Mouse (Mus musculus): ENCODE data around the gene Ephx4. TPM values are rescaled to one million over a fixed set of nuclear protein-coding genes. Genes with fewer than 3 reads are reported as not detected.
A peak's percentile ranks its signal among the peaks of the same experiment; 100 is the strongest.

The Ephx4 gene
- total RNA-seq, 1 experiment from 2014 or later: not detected

GRCm38 (mm10) chr5:107411326-107411725 is 8.8 kb downstream of the Ephx4 start:
- ATAC-seq (replicated peaks in 1 of 2; ENCODE audit: insufficient read depth in 1 of 2, low FRiP score in 2 of 2, low TSS enrichment in 1 of 2, low read depth in 1 of 2, poor library complexity in 2 of 2, severe bottlenecking in 2 of 2): no peak

DNA sequence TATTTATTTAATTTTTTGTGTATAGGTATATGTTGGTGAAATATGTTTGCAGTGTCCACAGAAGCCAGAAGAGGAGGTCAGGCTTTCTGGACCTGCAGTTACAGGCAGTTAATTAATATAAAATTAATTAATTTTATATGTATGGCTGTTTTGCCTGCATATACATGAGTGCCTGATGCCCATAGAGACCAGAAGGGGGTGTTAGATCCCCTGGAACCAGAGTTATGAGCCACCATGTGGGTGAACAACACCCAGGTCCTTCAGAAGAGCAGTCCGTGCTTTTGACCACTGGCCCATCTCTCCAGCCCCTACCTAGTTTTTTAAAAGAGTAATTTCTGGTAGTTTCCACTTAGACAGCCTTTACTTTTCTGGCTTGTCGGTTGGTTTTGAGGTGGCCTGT is 9.7 kb downstream of the Ephx4 start:
- ATAC-seq (replicated peaks in 1 of 2; ENCODE audit: insufficient read depth in 1 of 2, low FRiP score in 2 of 2, low TSS enrichment in 1 of 2, low read depth in 1 of 2, poor library complexity in 2 of 2, severe bottlenecking in 2 of 2): no peak

GRCm38 (mm10) chr5:107415098-107415497 is 12.6 kb downstream of the Ephx4 start:
- ATAC-seq (replicated peaks in 1 of 2; ENCODE audit: insufficient read depth in 1 of 2, low FRiP score in 2 of 2, low TSS enrichment in 1 of 2, low read depth in 1 of 2, poor library complexity in 2 of 2, severe bottlenecking in 2 of 2): no peak

DNA sequence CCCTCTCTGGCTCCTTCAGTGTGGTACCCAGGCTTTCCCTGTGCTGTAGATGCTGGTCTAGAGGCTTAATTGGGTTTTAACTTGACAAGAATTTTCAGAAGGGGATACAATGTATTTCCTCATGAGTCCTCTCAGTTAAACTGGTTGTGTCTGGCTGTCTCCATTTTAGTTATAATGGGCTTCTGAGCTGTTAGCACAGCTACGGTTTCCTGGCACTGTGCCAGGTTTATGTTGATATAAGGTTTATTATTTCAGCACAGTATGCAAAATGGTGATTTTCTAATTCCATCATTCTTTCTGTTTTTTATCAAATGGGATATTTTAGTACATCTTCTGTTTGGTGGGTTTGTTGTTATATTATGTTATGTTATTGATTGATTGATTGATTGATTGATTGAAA is 19.1 kb downstream of the Ephx4 start:
- no peak for ATAC-seq (replicated peaks in 1 of 2; ENCODE audit: insufficient read depth in 1 of 2, low FRiP score in 2 of 2, low TSS enrichment in 1 of 2, low read depth in 1 of 2, poor library complexity in 2 of 2, severe bottlenecking in 2 of 2)

DNA sequence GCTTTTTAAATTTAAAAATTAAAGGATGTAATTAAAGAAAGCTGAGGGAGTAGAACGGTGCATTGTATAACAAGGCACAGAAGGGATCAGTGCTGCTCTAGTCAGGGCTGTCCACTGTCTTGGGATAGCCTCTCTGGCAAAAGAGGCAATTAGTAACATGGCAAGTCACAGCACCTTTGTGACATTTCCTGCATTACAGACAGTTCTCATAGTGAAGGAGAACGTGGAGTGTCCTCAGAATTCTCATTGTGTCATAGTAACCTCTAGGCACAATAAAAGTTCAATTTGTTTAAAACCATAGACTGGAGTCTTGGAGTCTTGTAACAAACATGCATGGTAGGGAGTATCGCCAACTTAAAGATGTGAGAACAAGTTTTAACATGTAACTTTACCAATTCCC is 28.7 kb downstream of the Ephx4 start, which contains the start of gene Lpcat2b:
Lpcat2b (plus strand) TSS at position 301 of the 400 bp plus-strand sequence.
- ATAC-seq (replicated peaks in 1 of 2; ENCODE audit: insufficient read depth in 1 of 2, low FRiP score in 2 of 2, low TSS enrichment in 1 of 2, low read depth in 1 of 2, poor library complexity in 2 of 2, severe bottlenecking in 2 of 2): no peak

GRCm38 (mm10) chr5:107434001-107434400 is 31.5 kb downstream of the Ephx4 start:
- ATAC-seq (replicated peaks in 1 of 2; ENCODE audit: insufficient read depth in 1 of 2, low FRiP score in 2 of 2, low TSS enrichment in 1 of 2, low read depth in 1 of 2, poor library complexity in 2 of 2, severe bottlenecking in 2 of 2): no peak

- no peak for ATAC-seq (replicated peaks in 1 of 2; ENCODE audit: insufficient read depth in 1 of 2, low FRiP score in 2 of 2, low TSS enrichment in 1 of 2, low read depth in 1 of 2, poor library complexity in 2 of 2, severe bottlenecking in 2 of 2)
Observed at GRCm38 (mm10) chr5:107436185-107436584, 33.6 kb downstream of the Ephx4 start.

GRCm38 (mm10) chr5:107436587-107437209 is 34.2 kb downstream of the Ephx4 start:
- no peak for ATAC-seq (replicated peaks in 1 of 2; ENCODE audit: insufficient read depth in 1 of 2, low FRiP score in 2 of 2, low TSS enrichment in 1 of 2, low read depth in 1 of 2, poor library complexity in 2 of 2, severe bottlenecking in 2 of 2)

GRCm38 (mm10) chr5:107437464-107438281 is 35.1 kb downstream of the Ephx4 start, which contains the start of gene Btbd8:
Btbd8 (plus strand) TSS chr5:107437997.
- ATAC-seq (replicated peaks in 1 of 2; ENCODE audit: insufficient read depth in 1 of 2, low FRiP score in 2 of 2, low TSS enrichment in 1 of 2, low read depth in 1 of 2, poor library complexity in 2 of 2, severe bottlenecking in 2 of 2): peak; percentile 82 to 90

DNA sequence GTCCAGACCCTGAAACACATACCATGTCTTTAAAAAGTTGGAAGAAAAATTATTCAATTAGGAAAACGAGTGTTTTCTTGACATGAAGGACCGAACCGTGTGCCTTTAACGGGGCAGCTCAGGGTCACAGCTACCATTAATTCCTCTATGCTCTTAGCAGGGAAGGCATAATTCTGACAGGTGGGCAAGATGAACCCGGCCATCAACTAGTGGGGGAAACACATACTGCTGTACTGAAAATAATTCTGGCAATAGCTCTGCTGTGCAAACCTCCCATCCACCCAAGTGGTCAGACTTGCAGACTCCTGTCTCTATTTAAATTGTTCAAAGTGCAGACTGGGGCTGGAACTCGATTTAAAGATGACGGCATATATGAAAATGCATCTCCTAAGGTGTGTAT is 35.8 kb downstream of the Ephx4 start:
- ATAC-seq (replicated peaks in 1 of 2; ENCODE audit: insufficient read depth in 1 of 2, low FRiP score in 2 of 2, low TSS enrichment in 1 of 2, low read depth in 1 of 2, poor library complexity in 2 of 2, severe bottlenecking in 2 of 2): peak; percentile 10 to 24; a peak in 1 of 4 replicates

- ATAC-seq (replicated peaks in 1 of 2; ENCODE audit: insufficient read depth in 1 of 2, low FRiP score in 2 of 2, low TSS enrichment in 1 of 2, low read depth in 1 of 2, poor library complexity in 2 of 2, severe bottlenecking in 2 of 2): no peak
Observed at GRCm38 (mm10) chr5:107441881-107442280, 39.3 kb downstream of the Ephx4 start.

- no peak for ATAC-seq (replicated peaks in 1 of 2; ENCODE audit: insufficient read depth in 1 of 2, low FRiP score in 2 of 2, low TSS enrichment in 1 of 2, low read depth in 1 of 2, poor library complexity in 2 of 2, severe bottlenecking in 2 of 2)
Observed at GRCm38 (mm10) chr5:107444251-107444650, 41.7 kb downstream of the Ephx4 start.

- no peak for ATAC-seq (replicated peaks in 1 of 2; ENCODE audit: insufficient read depth in 1 of 2, low FRiP score in 2 of 2, low TSS enrichment in 1 of 2, low read depth in 1 of 2, poor library complexity in 2 of 2, severe bottlenecking in 2 of 2)
Observed at GRCm38 (mm10) chr5:107447977-107448376, 45.4 kb downstream of the Ephx4 start.

GRCm38 (mm10) chr5:107448784-107449183 is 46.2 kb downstream of the Ephx4 start:
- ATAC-seq (replicated peaks in 1 of 2; ENCODE audit: insufficient read depth in 1 of 2, low FRiP score in 2 of 2, low TSS enrichment in 1 of 2, low read depth in 1 of 2, poor library complexity in 2 of 2, severe bottlenecking in 2 of 2): no peak

- no peak for ATAC-seq (replicated peaks in 1 of 2; ENCODE audit: insufficient read depth in 1 of 2, low FRiP score in 2 of 2, low TSS enrichment in 1 of 2, low read depth in 1 of 2, poor library complexity in 2 of 2, severe bottlenecking in 2 of 2)
Observed at GRCm38 (mm10) chr5:107449620-107450019, 47.1 kb downstream of the Ephx4 start.

- ATAC-seq (replicated peaks in 1 of 2; ENCODE audit: insufficient read depth in 1 of 2, low FRiP score in 2 of 2, low TSS enrichment in 1 of 2, low read depth in 1 of 2, poor library complexity in 2 of 2, severe bottlenecking in 2 of 2): no peak
Observed at GRCm38 (mm10) chr5:107450299-107450698, 47.8 kb downstream of the Ephx4 start.

DNA sequence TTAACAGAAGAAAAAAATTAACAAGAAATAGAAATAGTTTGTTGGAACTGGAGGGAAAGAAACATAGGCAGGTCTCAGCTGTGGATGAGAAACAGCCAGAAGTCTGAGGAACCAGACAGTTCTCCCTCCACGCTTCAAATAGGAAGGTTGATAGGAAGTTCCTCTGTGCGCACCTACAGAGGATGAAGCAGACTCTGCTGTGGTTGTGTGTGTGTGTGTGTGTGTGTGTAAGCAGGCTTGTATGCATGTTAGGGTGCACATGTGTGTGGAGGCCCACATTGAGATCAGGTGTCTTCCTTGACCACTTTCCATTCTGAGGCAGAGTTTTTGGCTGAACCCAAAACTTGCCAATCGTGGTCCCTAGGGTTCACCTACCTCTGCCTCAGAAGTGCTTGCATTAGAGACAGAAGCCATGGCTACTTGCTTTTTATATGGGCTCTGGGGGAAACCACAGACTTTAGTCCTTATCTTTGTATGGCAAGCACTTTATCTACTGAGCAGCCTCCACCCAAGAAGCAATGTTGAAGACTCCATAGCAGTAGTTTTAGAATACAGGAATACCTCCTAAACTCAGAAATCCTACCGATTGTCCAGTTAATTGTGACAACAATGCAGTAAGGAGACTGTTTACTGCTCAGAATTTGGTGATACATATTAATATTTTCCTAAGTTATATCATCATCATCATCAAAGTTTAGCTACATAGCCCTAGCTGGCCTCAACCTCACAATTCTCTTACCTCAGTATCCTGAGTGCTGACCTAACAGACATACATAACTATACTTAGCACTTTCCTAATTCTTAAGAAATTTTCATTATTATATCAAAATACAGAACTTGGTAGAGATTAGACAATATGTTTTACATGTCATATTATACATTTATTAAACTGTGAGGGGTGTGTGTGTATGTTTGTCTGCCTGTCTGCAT is 59.9 kb downstream of the Ephx4 start:
- ATAC-seq (replicated peaks in 1 of 2; ENCODE audit: insufficient read depth in 1 of 2, low FRiP score in 2 of 2, low TSS enrichment in 1 of 2, low read depth in 1 of 2, poor library complexity in 2 of 2, severe bottlenecking in 2 of 2): no peak

DNA sequence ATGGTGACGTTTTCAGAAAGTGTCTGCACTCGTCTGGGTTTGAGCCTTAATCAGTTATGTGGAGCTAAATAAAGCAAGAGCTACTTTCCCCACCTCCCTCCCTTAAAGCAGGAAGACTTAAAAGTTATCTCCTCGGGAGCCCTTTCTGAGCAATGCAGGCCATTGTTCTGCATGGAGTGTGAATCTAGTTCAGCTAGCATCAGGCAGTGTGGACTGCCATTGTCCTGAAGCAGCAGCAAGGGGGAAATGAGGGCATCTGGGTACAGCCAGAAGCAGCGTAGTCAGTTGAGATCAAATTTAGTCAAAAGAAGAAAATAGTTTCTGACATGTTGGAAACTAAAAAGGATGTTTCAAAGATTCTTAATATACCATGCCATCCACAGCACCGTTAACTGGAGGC is 64.0 kb downstream of the Ephx4 start:
- no peak for ATAC-seq (replicated peaks in 1 of 2; ENCODE audit: insufficient read depth in 1 of 2, low FRiP score in 2 of 2, low TSS enrichment in 1 of 2, low read depth in 1 of 2, poor library complexity in 2 of 2, severe bottlenecking in 2 of 2)

Measured in hematopoietic stem cell, adult 5-6 weeks (primary cell).